Mouse (Mus musculus): ENCODE measurements around the gene Pglyrp1. TPM values are rescaled to one million over a fixed set of nuclear protein-coding genes. Genes with fewer than 3 reads are reported as not detected.

Gene Pglyrp1
- polyA plus RNA-seq, 1 experiment from 2014 or later: 5.7 TPM

DNA sequence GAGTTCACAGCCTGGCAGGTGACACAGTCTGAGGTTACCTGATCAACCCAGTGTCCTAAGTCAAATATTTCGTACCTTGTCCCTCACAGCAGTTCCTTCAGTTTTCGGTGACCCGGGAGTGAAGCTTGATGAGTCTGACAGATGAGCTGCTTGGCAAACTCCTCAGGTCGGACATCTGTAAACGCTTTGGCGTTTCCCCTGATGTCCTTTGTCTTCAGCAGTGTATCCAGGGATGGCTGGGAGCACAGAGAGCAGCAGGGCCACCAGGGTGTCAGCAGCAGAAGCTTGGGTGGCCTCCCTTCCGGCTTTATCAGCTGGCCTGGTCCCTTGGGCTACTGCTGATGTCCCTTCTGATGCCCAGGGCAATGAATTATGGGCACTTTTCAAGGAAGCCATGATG lies 7.6 kb downstream of the Pglyrp1 start:
- Histone ChIP-seq H3K27ac (ENCODE audit: low read length) (no peak overlapping the region), H3K9ac (ENCODE audit: low read length) (no peak overlapping the region), H3K4me1 (ENCODE audit: control insufficient read depth, insufficient read depth, low read length) (no peaks in the 10 kb centered on the region), H3K27me3 (ENCODE audit: control insufficient read depth, insufficient read depth, low read length) (no peaks in the 10 kb centered on the region), H3K4me3 (ENCODE audit: low read length) (no peak overlapping the region), H3K4me2 (ENCODE audit: low read depth, low read length) (no peak overlapping the region), H3K9me3 (replicated peaks; ENCODE audit: control insufficient read depth, low read length) (no peaks in the 10 kb centered on the region), H3K36me3 (ENCODE audit: control insufficient read depth, insufficient read depth) (no peaks in the 10 kb centered on the region)
- no peak for ATAC-seq (replicated peaks; ENCODE audit: extremely low read depth, insufficient read depth, low FRiP score)
- 64% methylated on average over 7 of the region's 7 CpGs for WGBS

- Histone ChIP-seq H3K27ac (ENCODE audit: low read length) (no peak overlapping the region), H3K4me1 (ENCODE audit: control insufficient read depth, insufficient read depth, low read length) (no peaks in the 10 kb centered on the region), H3K9ac (ENCODE audit: low read length) (no peak overlapping the region), H3K27me3 (ENCODE audit: control insufficient read depth, insufficient read depth, low read length) (no peaks in the 10 kb centered on the region), H3K36me3 (ENCODE audit: control insufficient read depth, insufficient read depth) (no peaks in the 10 kb centered on the region; the same call in 1 of the 2 replicates), H3K9me3 (replicated peaks; ENCODE audit: control insufficient read depth, low read length) (no peaks in the 10 kb centered on the region), H3K4me3 (ENCODE audit: low read length) (no peak overlapping the region), H3K4me2 (ENCODE audit: low read depth, low read length) (no peak overlapping the region)
- WGBS: 43% methylated on average over 9 of the region's 9 CpGs
- ATAC-seq (replicated peaks; ENCODE audit: extremely low read depth, insufficient read depth, low FRiP score): 0 out of 2 replicates have a peak, but pooled peaks have one; percentile 29
These were observed 13.0 kb downstream of the Pglyrp1 start for GRCm38 (mm10) chr7:18883991-18884744.

DNA sequence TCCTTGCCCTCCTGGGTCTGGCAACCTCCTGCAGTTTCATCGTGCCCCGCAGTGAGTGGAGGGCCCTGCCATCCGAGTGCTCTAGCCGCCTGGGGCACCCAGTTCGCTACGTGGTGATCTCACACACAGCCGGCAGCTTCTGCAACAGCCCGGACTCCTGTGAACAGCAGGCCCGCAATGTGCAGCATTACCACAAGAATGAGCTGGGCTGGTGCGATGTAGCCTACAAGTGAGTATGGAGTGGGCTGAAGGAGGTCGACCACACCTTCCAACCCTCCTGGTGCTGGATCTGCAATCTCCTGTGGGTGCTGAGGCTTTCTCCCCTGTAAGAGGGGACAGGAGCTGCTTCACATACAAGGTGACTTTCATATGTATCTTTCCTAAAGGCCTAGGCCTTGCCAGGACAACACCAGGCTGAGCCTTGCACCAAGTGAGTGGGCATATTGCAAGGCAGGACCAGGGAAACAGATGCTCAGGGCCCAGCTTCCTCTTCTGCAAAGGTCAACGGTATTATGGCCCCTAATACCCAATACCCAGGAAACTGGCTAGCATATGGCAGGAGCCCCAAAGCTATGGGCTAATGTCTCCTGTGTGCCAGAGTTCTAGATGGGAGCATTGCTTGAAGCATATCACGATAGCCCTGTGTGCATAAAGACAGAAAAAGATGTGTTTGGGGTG lies 13.8 kb downstream of the Pglyrp1 start:
- Histone ChIP-seq H3K36me3 (ENCODE audit: control insufficient read depth, insufficient read depth) (no peaks in the 10 kb centered on the region; the same call in 1 of the 2 replicates), H3K9ac (ENCODE audit: low read length) (no peak overlapping the region), H3K4me3 (ENCODE audit: low read length) (no peak overlapping the region), H3K4me1 (ENCODE audit: control insufficient read depth, insufficient read depth, low read length) (no peaks in the 10 kb centered on the region), H3K4me2 (ENCODE audit: low read depth, low read length) (no peak overlapping the region), H3K27me3 (ENCODE audit: control insufficient read depth, insufficient read depth, low read length) (no peaks in the 10 kb centered on the region), H3K9me3 (replicated peaks; ENCODE audit: control insufficient read depth, low read length) (no peaks in the 10 kb centered on the region), H3K27ac (ENCODE audit: low read length) (no peak overlapping the region)
- 45% methylated on average over 13 of the region's 13 CpGs for whole genome bisulfite sequencing
- ATAC-seq (replicated peaks; ENCODE audit: extremely low read depth, insufficient read depth, low FRiP score): 0 out of 2 replicates have a peak, but pooled peaks have one; percentile 4

- Histone ChIP-seq H3K4me2 (ENCODE audit: low read depth, low read length) (no peak overlapping the region), H3K9ac (ENCODE audit: low read length) (no peak overlapping the region), H3K9me3 (replicated peaks; ENCODE audit: control insufficient read depth, low read length) (no peaks in the 10 kb centered on the region), H3K4me3 (ENCODE audit: low read length) (no peak overlapping the region), H3K4me1 (ENCODE audit: control insufficient read depth, insufficient read depth, low read length) (no peaks in the 10 kb centered on the region), H3K27ac (ENCODE audit: low read length) (no peak overlapping the region), H3K27me3 (ENCODE audit: control insufficient read depth, insufficient read depth, low read length) (no peaks in the 10 kb centered on the region), H3K36me3 (ENCODE audit: control insufficient read depth, insufficient read depth) (no peaks in the 10 kb centered on the region; the same call in 1 of the 2 replicates)
- WGBS: 88% methylated on average over 1 of the region's 1 CpGs
- no peak for ATAC-seq (replicated peaks; ENCODE audit: extremely low read depth, insufficient read depth, low FRiP score)
These were observed 15.8 kb downstream of the Pglyrp1 start for GRCm38 (mm10) chr7:18886963-18887362.

DNA sequence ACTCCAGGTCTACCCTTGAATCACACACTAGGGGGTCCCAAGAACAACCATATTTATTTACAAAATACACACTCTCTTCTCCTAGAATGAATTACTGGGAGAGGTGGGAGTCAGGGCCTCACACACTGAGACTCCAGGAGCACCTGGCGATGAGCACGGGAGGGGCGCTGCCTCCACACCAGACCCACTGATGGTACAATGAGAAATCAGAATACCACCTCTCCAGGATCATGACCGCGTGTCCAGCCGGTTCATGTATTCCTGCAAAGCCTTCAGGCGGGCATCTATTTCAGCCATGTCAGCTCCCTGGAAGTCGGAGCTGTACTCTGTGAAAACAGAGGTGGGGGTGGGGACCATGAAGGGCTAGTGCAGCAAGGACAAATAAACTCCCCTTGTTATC lies 19.7 kb downstream of the Pglyrp1 start:
- Histone ChIP-seq H3K4me2 (ENCODE audit: low read depth, low read length) (no peak overlapping the region), H3K4me1 (ENCODE audit: control insufficient read depth, insufficient read depth, low read length) (peaks cover 14% of the 10 kb centered on the region), H3K9ac (ENCODE audit: low read length) (no peak overlapping the region), H3K27me3 (ENCODE audit: control insufficient read depth, insufficient read depth, low read length) (peaks cover 7% of the 10 kb centered on the region), H3K4me3 (ENCODE audit: low read length) (no peak overlapping the region), H3K36me3 (ENCODE audit: control insufficient read depth, insufficient read depth) (no peaks in the 10 kb centered on the region; the same call in 1 of the 2 replicates), H3K9me3 (replicated peaks; ENCODE audit: control insufficient read depth, low read length) (no peaks in the 10 kb centered on the region), H3K27ac (ENCODE audit: low read length) (no peak overlapping the region)
- 91% methylated on average over 8 of the region's 8 CpGs for WGBS
- no peak for ATAC-seq (replicated peaks; ENCODE audit: extremely low read depth, insufficient read depth, low FRiP score)

DNA sequence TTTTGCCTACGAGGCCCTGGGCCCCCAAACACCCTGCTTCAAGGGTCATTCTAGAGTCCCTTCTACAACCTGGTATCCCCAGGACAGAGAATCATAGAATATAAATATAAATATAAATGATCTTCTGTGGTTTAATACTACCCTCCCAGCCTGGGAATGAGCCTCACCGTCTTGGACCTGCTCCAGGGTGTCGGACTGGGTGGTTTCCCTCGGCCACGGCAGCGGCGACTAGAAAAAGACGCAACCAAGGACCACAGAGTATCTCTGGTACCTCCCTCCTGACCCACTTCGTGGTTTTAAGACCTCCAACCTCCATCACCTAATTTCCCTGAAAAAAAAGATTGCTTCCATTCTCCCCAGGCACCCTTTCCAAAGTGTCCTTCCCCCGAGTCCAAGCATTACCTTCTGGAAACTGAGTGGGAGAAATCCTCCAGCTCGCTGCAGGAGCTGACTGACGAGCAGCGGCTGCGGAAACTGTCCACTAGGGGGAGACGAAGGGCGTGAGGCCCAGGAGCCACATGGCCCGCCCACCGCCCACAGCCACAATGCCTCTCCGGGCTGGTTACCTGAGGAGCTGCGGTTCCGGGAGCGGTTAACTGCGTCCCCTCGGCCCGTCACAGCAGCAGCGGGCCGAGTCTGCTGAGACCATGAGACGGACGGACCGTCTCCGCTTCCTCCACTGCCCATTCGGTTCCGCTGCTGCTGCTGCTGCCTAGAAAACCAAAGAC lies 20.9 kb downstream of the Pglyrp1 start:
- H3K9ac ChIP-seq (ENCODE audit: low read length): peak overlapping the region; percentile 65
- no peaks in the 10 kb centered on the region; the same call in 1 of the 2 replicates for H3K36me3 ChIP-seq (ENCODE audit: control insufficient read depth, insufficient read depth)
- peak; percentile 61; the same call in 1 of the 2 replicates for ATAC-seq (replicated peaks; ENCODE audit: extremely low read depth, insufficient read depth, low FRiP score)
- H3K27me3 ChIP-seq (ENCODE audit: control insufficient read depth, insufficient read depth, low read length): peaks cover 7% of the 10 kb centered on the region
- peaks cover 14% of the 10 kb centered on the region for H3K4me1 ChIP-seq (ENCODE audit: control insufficient read depth, insufficient read depth, low read length)
- H3K9me3 ChIP-seq (replicated peaks; ENCODE audit: control insufficient read depth, low read length): no peaks in the 10 kb centered on the region
- peak overlapping the region; percentile 90 for H3K4me2 ChIP-seq (ENCODE audit: low read depth, low read length)
- peak overlapping the region; percentile 55 for H3K4me3 ChIP-seq (ENCODE audit: low read length)
- WGBS: 20% methylated on average over 33 of the region's 33 CpGs
- no peak overlapping the region for H3K27ac ChIP-seq (ENCODE audit: low read length)

- WGBS: 30% methylated on average over 23 of the region's 27 CpGs
- no peak overlapping the region for H3K9ac ChIP-seq (ENCODE audit: low read length)
- peak overlapping the region; percentile 90 for H3K4me2 ChIP-seq (ENCODE audit: low read depth, low read length)
- H3K27ac ChIP-seq (ENCODE audit: low read length): no peak overlapping the region
- H3K4me1 ChIP-seq (ENCODE audit: control insufficient read depth, insufficient read depth, low read length): peaks cover 14% of the 10 kb centered on the region
- H3K4me3 ChIP-seq (ENCODE audit: low read length): no peak overlapping the region; the same call in none of the 2 replicates
- no peak; the same call in 1 of the 2 replicates for ATAC-seq (replicated peaks; ENCODE audit: extremely low read depth, insufficient read depth, low FRiP score)
- H3K27me3 ChIP-seq (ENCODE audit: control insufficient read depth, insufficient read depth, low read length): peaks cover 7% of the 10 kb centered on the region
- no peaks in the 10 kb centered on the region for H3K9me3 ChIP-seq (replicated peaks; ENCODE audit: control insufficient read depth, low read length)
- H3K36me3 ChIP-seq (ENCODE audit: control insufficient read depth, insufficient read depth): no peaks in the 10 kb centered on the region; the same call in 1 of the 2 replicates
These were observed 21.9 kb downstream of the Pglyrp1 start for GRCm38 (mm10) chr7:18893009-18893408.

DNA sequence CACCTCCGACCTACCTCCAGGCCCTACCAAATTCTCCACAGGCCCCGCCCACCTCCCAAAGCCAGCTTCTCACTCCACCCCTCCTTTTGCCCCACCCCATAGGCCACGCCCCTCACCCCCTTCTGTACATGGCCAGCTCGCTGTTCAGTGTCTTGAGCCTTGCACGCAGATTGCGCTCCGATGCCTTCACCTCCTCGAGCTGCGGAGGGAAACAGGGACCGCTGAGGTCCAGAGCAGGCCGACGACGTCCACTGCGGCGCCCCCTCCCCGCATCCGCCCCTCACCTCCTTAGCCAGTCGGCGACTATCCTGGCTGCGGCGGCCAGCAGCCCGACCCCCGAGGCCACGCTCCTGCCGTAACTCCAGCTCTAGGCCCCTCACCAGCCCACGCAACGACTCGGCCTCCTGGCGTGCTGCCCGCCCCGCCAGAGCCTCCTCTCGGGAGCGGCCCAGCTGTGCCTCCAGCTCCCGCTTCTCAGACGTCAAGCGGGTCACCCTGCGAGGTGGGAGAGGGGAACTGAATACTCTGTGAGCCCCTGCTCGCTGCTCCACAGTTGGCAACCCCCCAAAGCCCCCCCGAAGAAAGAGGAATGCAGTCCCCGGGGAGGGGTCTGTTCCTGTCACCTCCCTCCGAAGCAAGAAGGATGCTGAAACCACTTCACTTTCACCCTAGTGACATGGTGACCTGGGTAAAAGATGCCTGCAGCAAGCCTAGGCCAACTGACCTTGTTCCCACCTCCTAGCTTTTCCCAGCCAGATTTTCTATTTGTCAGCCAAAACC lies 22.7 kb downstream of the Pglyrp1 start:
- H3K4me2 ChIP-seq (ENCODE audit: low read depth, low read length): peak overlapping the region; percentile 74
- peak; percentile 21; the same call in 1 of the 2 replicates for ATAC-seq (replicated peaks; ENCODE audit: extremely low read depth, insufficient read depth, low FRiP score)
- peak overlapping the region; percentile 45 for H3K4me3 ChIP-seq (ENCODE audit: low read length)
- no peaks in the 10 kb centered on the region for H3K9me3 ChIP-seq (replicated peaks; ENCODE audit: control insufficient read depth, low read length)
- H3K27me3 ChIP-seq (ENCODE audit: control insufficient read depth, insufficient read depth, low read length): peaks cover 7% of the 10 kb centered on the region
- H3K27ac ChIP-seq (ENCODE audit: low read length): no peak overlapping the region
- H3K9ac ChIP-seq (ENCODE audit: low read length): peak overlapping the region; percentile 66
- peaks cover 14% of the 10 kb centered on the region for H3K4me1 ChIP-seq (ENCODE audit: control insufficient read depth, insufficient read depth, low read length)
- H3K36me3 ChIP-seq (ENCODE audit: control insufficient read depth, insufficient read depth): no peaks in the 10 kb centered on the region; the same call in 1 of the 2 replicates
- 3% methylated on average over 41 of the region's 41 CpGs for WGBS
